Mouse (Mus musculus): ENCODE results near the gene Hivep2. TPM values are rescaled to one million over a fixed set of nuclear protein-coding genes. Genes with fewer than 3 reads are reported as not detected.

The Hivep2 gene
- total RNA-seq, 1 experiment from 2014 or later, result 7.4 TPM

GRCm38 (mm10) chr10:14132937-14133336, 167.1 kb downstream of the Hivep2 start:
- no peak for ATAC-seq (replicated peaks in 1 of 2; ENCODE audit: insufficient read depth in 1 of 2, low FRiP score in 2 of 2, low TSS enrichment in 1 of 2, low read depth in 1 of 2, poor library complexity in 2 of 2, severe bottlenecking in 2 of 2)

GRCm38 (mm10) chr10:14138663-14139062, 172.8 kb downstream of the Hivep2 start:
- ATAC-seq (replicated peaks in 1 of 2; ENCODE audit: insufficient read depth in 1 of 2, low FRiP score in 2 of 2, low TSS enrichment in 1 of 2, low read depth in 1 of 2, poor library complexity in 2 of 2, severe bottlenecking in 2 of 2), result no peak

- no peak for ATAC-seq (replicated peaks in 1 of 2; ENCODE audit: insufficient read depth in 1 of 2, low FRiP score in 2 of 2, low TSS enrichment in 1 of 2, low read depth in 1 of 2, poor library complexity in 2 of 2, severe bottlenecking in 2 of 2)
These were observed 179.0 kb downstream of the Hivep2 start for GRCm38 (mm10) chr10:14144840-14145239.

- ATAC-seq (replicated peaks in 1 of 2; ENCODE audit: insufficient read depth in 1 of 2, low FRiP score in 2 of 2, low TSS enrichment in 1 of 2, low read depth in 1 of 2, poor library complexity in 2 of 2, severe bottlenecking in 2 of 2), result no peak
These were observed 199.0 kb downstream of the Hivep2 start for GRCm38 (mm10) chr10:14164829-14165228.

GRCm38 (mm10) chr10:14168197-14168844, 202.4 kb downstream of the Hivep2 start:
- ATAC-seq (replicated peaks in 1 of 2; ENCODE audit: insufficient read depth in 1 of 2, low FRiP score in 2 of 2, low TSS enrichment in 1 of 2, low read depth in 1 of 2, poor library complexity in 2 of 2, severe bottlenecking in 2 of 2), result peak; percentile 93 to 95

- ATAC-seq (replicated peaks in 1 of 2; ENCODE audit: insufficient read depth in 1 of 2, low FRiP score in 2 of 2, low TSS enrichment in 1 of 2, low read depth in 1 of 2, poor library complexity in 2 of 2, severe bottlenecking in 2 of 2), result no peak; a peak in 1 of 4 replicates
These were observed 203.1 kb downstream of the Hivep2 start for GRCm38 (mm10) chr10:14168869-14169566.

- peak; percentile 56 to 72 for ATAC-seq (replicated peaks in 1 of 2; ENCODE audit: insufficient read depth in 1 of 2, low FRiP score in 2 of 2, low TSS enrichment in 1 of 2, low read depth in 1 of 2, poor library complexity in 2 of 2, severe bottlenecking in 2 of 2)
These were observed 208.2 kb downstream of the Hivep2 start for GRCm38 (mm10) chr10:14174124-14174523.

- no peak for ATAC-seq (replicated peaks in 1 of 2; ENCODE audit: insufficient read depth in 1 of 2, low FRiP score in 2 of 2, low TSS enrichment in 1 of 2, low read depth in 1 of 2, poor library complexity in 2 of 2, severe bottlenecking in 2 of 2)
These were observed 213.8 kb downstream of the Hivep2 start for GRCm38 (mm10) chr10:14179424-14180339.

GRCm38 (mm10) chr10:14186352-14186976, 220.6 kb downstream of the Hivep2 start:
- ATAC-seq (replicated peaks in 1 of 2; ENCODE audit: insufficient read depth in 1 of 2, low FRiP score in 2 of 2, low TSS enrichment in 1 of 2, low read depth in 1 of 2, poor library complexity in 2 of 2, severe bottlenecking in 2 of 2), result peak; percentile 78 to 84

- peak in 1 of 2 experiments; percentile 47; a peak in 3 of 4 replicates for ATAC-seq (replicated peaks in 1 of 2; ENCODE audit: insufficient read depth in 1 of 2, low FRiP score in 2 of 2, low TSS enrichment in 1 of 2, low read depth in 1 of 2, poor library complexity in 2 of 2, severe bottlenecking in 2 of 2)
These were observed 223.2 kb downstream of the Hivep2 start for GRCm38 (mm10) chr10:14189050-14189449.

GRCm38 (mm10) chr10:14191202-14191601, 225.3 kb downstream of the Hivep2 start:
- ATAC-seq (replicated peaks in 1 of 2; ENCODE audit: insufficient read depth in 1 of 2, low FRiP score in 2 of 2, low TSS enrichment in 1 of 2, low read depth in 1 of 2, poor library complexity in 2 of 2, severe bottlenecking in 2 of 2), result no peak

GRCm38 (mm10) chr10:14192156-14192555, 226.3 kb downstream of the Hivep2 start:
- ATAC-seq (replicated peaks in 1 of 2; ENCODE audit: insufficient read depth in 1 of 2, low FRiP score in 2 of 2, low TSS enrichment in 1 of 2, low read depth in 1 of 2, poor library complexity in 2 of 2, severe bottlenecking in 2 of 2), result no peak

GRCm38 (mm10) chr10:14193702-14194101, 227.8 kb downstream of the Hivep2 start:
- ATAC-seq (replicated peaks in 1 of 2; ENCODE audit: insufficient read depth in 1 of 2, low FRiP score in 2 of 2, low TSS enrichment in 1 of 2, low read depth in 1 of 2, poor library complexity in 2 of 2, severe bottlenecking in 2 of 2), result no peak

- no peak for ATAC-seq (replicated peaks in 1 of 2; ENCODE audit: insufficient read depth in 1 of 2, low FRiP score in 2 of 2, low TSS enrichment in 1 of 2, low read depth in 1 of 2, poor library complexity in 2 of 2, severe bottlenecking in 2 of 2)
These were observed 230.1 kb downstream of the Hivep2 start for GRCm38 (mm10) chr10:14195778-14196650.

- no peak for ATAC-seq (replicated peaks in 1 of 2; ENCODE audit: insufficient read depth in 1 of 2, low FRiP score in 2 of 2, low TSS enrichment in 1 of 2, low read depth in 1 of 2, poor library complexity in 2 of 2, severe bottlenecking in 2 of 2)
These were observed 230.9 kb downstream of the Hivep2 start for GRCm38 (mm10) chr10:14196785-14197184.

- ATAC-seq (replicated peaks in 1 of 2; ENCODE audit: insufficient read depth in 1 of 2, low FRiP score in 2 of 2, low TSS enrichment in 1 of 2, low read depth in 1 of 2, poor library complexity in 2 of 2, severe bottlenecking in 2 of 2), result peak; percentile 68 to 76; a peak in 2 of 4 replicates
These were observed 231.4 kb downstream of the Hivep2 start for GRCm38 (mm10) chr10:14197261-14197660.

GRCm38 (mm10) chr10:14199332-14199731, 233.5 kb downstream of the Hivep2 start:
- ATAC-seq (replicated peaks in 1 of 2; ENCODE audit: insufficient read depth in 1 of 2, low FRiP score in 2 of 2, low TSS enrichment in 1 of 2, low read depth in 1 of 2, poor library complexity in 2 of 2, severe bottlenecking in 2 of 2), result no peak

All from hematopoietic stem cell, adult 5-6 weeks (primary cell).